Mouse (Mus musculus) myocyte (in vitro differentiated cells): ENCODE measurements around the gene Nhp2.

Experiments used
- MAX ChIP-seq: IDR thresholded peaks from one replicate; pipeline ENCODE4 v1.6.1; 2011; ENCODE audit warnings: low read depth, mild to moderate bottlenecking, control low read depth
- POLR2AphosphoS2 ChIP-seq: IDR thresholded peaks from one replicate; pipeline ENCODE4 v1.6.1; 2011; ENCODE audit warnings: low read depth, control low read depth; ENCODE audit not compliant: insufficient read length
- TCF12 ChIP-seq: IDR thresholded peaks from one replicate; pipeline ENCODE4 v1.6.1; 2011; ENCODE audit warnings: mild to moderate bottlenecking, control low read depth; ENCODE audit not compliant: poor library complexity, insufficient read depth, severe bottlenecking

- TF ChIP-seq TCF12 (no peak), MAX (no peak), POLR2AphosphoS2 (peak; percentile 50)
These were observed 7.9 kb downstream of the Nhp2 start for GRCm38 (mm10) chr11:51627425-51627824.
